Mouse (Mus musculus) mesoderm, embryonic 11.5 days (tissue): ENCODE measurements around the gene Dpy19l2.
"Not testable (repeated sequence)": the region's sequence is repeated elsewhere in the genome, so short reads cannot be mapped to it uniquely, and the experiment has no call there.

Experiments
- DNase-seq: peaks from one replicate; pipeline ENCODE4 v3.0.0-alpha.2; 2012; ENCODE audit warnings: low read depth, low spot score

Gene Dpy19l2

DNA sequence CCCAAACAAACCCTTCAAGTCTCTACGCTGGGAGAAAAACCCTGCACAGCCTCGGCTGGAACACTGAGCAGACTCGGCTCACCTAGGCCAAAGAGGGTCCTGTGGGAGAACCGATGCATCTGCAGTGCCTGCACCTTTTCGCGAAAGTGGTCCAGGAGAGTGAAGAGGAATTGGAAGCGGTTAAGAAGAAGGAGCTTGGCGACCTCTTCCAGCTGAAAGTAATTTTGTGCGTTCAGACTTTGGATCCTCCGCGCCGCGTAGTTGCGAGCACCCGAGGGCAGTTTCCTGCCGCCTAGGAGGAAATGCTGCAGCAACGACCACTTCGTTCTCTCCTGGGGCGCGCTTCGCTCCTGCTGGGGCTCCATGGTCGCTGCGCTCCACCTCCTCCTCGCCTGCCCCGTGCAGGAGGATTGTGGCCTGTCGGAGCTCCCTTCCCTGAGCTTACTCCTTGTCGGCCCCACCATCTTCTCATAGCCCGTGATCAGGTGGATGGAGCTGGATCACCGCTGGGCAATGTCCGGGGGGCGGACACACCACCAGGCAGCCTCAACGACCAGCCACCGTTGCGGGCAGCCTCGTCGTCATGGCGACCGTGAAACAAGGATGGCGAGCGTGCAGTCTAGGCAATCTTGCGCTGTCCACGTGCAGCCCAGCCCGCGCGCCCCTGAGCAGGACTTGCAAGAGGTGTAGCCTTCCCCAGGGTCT is at the start of gene Dpy19l2:
Gene Dpy19l2, minus strand, starts transcription at position 594 of the 705 bp plus-strand sequence.
- peak; percentile 75 for DNase-seq

DNA sequence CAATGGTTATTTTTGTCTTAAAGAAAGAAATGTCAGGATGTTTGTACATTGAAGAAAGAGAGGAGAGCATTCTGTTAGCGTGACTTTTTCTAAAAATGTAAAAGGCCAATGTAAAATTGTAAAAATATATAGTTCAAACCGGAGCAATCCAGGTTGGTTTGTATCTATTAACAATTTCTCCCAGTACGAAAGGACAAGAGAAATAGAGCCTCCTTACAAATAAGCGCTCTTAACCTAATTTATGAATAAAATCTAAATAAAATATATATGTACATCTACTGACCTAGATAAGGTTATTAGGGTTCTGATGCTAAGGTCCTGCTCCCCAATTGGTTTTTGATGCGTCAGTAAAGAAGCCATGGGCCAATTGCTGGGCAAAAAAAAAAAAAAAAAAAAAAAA is 48.9 kb upstream of the Dpy19l2 start:
- no peak for DNase-seq

DNA sequence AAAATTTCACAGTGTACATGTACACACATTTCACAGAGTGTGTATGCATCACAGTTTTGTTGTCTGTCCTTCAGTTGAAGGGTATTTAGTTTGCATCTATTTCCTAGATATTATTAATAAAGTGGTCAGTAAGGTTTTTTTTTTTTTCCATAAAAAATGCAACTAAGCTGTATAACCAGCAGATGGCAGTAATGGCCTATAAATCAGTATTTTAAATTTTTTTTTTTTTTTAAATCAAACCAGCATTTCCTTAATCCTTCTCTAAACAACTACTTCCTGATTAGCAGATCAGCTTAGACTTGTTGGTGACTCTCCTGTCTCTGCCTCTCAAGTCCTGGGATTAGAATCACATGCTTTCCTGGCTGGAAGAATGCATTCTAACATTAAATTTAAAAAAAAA is 5.2 kb upstream of the Dpy19l2 start:
- DNase-seq: no peak

DNA sequence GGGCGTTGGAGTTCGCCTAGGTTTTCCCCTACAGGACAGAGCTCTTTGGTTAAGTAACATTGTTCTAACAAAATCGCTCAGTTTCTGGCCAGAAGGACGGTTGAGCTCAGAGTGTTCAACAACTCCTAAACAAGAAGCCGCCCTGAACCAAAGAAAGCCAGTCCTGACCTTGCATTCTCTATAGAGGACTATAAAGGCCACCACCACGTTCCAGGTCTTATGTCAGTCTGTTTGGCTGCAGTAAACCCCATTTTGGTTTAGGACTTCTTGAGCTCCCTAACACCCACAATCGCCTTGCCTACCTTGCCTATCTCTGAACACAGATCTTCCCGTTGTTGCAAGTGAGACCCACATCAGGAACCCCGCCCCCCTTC is 299 bp upstream of the Dpy19l2 start:
- DNase-seq: no peak

DNA sequence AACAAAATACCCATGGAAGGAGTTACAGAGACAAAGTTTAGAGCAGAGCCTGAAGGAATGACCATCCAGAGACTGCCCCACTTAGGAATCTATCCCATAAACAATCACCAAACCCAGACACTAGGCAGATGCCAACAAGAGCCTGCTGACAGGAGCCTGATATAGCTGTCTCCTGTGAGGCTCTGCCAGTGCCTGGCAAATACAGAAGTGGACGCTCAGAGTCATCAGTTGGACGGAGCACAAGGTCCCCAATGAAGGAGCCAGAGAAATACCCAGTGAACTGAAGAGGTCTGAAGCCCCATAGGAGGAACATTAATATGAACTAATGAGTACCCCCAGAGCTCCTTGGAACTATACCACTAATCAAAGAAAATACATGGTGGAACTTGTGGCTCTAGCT is 58.8 kb downstream of the Dpy19l2 start:
- not testable (repeated sequence) for DNase-seq

DNA sequence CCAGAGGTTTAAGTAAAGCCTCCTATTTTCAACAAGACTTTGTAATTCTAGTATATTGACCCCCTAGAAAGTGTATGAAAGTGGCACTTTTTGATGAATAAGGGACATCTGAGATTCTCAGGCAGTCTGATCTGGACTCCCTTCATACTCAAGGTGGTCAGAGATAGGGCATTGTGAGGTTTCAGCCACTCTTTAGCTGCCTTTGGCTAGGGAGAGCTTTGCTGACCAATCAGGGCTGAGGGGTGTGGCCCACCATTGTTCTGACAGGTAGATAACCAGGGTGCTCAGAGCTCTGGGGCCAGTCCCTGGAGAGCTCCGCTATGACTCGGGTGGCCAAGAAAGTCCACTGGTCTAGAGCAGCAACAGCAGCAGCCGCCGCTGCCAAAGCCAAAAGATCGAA is 71.2 kb downstream of the Dpy19l2 start, which contains the start of gene Cypt4:
Gene Cypt4, plus strand, starts transcription at position 301 of the 400 bp plus-strand sequence.
- no peak for DNase-seq

DNA sequence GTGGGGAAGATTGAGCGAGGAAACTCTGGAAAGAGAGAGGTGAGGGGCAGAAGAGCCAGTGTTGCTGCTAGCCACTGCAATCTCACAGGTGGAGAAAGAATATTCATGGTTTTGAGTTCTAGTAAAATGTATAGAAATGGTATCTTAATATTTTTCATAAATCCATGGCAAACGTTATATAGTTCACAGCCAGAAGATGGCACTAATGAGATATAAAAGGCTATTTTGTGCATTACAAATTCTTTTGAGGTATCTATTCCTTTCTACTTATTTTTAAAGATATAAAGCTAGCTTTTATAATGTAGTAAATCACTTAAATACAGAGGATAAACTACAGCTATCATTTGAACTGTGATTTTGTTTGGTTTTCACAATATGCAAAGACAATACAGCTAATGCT is 157.9 kb downstream of the Dpy19l2 start:
- DNase-seq: no peak

DNA sequence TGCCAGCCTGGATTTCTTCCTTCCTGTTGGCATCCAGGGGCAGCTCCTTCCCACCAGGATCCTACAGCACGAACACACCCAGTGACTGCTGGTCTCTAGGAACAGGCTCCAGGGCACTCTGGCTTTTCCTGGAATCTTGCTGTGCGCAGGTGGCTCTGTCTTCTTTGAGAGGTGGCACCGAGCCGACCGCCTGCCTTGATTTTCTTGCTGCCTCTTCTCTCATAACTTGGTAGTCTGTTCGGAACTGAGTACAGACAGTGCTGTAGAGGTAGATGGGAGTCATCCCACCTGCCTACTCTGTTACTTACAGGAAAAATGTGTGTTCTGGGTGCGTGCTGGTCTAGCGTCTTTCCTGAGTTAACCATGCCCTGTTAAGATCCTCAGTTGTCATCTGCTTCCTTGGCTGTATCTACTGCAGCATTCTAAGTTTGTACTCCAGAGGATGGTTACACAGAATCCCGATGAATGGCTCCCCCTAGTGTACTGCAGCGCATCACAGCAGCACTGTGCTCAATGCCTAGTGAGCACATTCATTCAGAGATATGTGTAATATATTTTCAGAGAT is 179.4 kb downstream of the Dpy19l2 start:
- peak; percentile 56 for DNase-seq

DNA sequence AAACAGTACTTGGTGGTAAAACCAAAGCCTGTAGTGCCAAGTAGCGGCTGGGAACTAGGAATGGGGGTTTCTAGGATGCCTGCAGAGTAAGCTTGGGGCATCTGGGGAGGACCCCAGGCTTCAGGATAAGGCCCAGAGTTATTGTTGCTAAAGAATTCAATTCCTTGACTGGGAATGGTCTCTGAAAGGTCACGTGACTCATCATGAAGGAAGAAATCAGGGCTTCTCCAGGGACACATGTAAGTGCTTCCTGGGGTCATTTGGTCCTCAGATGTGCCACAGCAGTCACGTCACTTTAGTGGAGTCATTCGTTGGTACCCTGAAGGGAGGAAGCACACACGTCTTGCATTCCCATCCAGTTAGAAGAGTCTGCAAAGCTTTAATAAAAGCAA is 182.0 kb downstream of the Dpy19l2 start:
- no peak for DNase-seq

DNA sequence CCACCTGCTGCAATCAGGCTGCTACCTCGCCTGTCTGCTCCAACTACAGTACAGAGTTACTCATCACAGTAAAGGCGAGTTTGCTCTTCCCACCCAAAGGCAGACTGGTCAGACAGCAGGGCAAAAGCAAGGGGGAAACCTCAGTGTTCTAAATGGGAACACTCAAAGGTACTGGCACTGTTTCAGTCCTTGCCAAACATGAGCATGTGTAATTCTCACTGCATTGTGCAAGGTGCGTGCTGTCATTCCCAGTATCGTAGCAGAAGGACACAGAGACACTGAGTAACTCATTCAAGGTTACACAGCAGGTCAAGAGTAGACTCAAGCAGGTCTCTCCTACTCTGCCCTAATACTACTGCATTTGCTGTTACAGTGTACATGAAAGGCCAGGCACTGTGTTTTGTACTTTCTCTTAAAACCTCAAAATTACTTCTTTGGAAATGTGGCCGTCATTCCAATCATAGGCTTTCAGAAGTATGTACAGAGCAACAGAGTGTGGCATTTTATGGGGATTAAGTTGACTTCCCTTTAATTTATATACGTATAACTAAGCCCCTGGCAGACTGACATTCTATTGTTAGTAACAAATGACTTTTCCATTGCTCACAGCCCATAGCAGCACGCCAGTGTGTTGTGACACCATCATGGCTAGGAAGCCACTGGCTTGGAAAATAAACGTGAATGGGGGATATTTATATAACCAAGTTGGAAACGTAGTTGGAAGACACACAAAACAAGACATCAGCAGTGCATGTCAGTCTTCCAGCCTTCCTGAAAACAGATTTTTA is 182.6 kb downstream of the Dpy19l2 start:
- no peak for DNase-seq

DNA sequence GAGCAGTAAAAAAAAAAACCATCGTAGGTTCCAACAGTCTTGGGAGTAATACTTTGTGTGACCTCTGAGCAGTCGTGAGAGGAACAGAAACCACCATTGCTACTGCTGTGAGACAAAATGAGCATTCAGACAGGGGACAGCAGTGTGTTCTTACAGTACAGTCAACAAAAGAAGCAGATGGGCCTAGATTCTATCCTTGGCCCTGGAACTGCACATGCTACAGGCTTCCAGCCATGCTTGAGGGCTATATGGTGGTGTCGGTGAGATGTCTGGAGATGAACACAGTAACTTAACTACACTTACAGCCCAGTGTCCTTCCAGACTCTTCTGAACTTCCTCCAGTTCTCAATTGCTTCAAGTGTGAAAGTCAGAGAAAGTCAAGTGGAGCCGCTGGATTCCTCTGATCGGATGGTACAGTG is 184.0 kb downstream of the Dpy19l2 start:
- DNase-seq: no peak

DNA sequence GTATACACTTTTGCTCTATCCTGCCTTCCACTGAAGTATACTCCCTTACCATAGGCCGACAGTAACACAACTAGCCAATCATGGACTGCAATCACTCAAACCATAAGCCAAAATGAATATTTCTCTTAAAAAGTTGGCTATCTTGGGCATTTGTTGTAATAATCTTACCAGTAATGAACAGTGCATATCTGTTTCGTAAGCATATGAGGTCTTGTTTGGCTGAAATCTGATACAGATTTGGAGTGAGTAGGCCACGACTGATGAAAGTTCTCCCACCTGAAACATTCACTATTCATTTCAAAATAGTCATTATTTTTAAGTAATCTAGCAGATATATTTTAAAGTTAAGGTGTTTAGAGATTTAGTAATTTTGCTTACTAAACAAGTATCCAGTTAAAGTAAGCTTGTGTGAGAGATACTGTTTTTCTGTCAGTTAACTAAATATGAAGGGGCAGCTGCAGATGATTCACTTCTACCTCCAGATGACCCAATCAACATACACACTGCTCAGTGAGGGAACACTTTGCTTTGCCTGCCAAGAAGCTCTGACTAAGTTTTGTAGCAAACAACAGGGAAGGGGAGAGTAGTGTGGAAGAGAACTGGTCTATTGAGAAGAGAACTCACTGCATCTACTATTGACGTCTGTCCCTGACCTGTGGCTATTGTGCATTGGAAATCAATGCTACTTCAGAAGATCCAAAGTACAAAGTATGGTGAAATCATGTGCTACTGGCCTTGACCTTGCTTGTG is 184.5 kb downstream of the Dpy19l2 start:
- no peak for DNase-seq

DNA sequence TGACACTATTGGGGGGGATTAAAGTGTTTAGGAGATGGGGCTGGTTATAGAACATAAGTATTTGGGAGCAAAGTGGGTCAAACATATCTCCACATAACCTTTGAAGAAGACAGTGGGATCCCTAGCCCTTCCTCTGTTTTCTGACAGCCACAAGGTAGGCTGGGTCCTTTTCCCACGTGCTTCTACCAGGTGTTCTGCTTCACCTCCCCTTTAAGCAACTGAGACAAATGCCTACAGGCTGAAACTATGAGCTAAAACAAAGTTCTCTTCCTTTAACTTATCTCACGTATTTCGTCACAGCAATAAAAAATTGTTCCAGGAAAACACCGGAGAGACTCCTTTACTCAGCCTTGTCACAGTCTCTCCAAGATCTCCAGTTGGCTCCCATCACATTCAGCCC is 187.2 kb downstream of the Dpy19l2 start:
- DNase-seq: no peak
